Mouse (Mus musculus) inflammation-experienced regulatory T-cells, adult 16 weeks (primary cell): ENCODE measurements around the gene Pramef8. TPM values are rescaled to one million over a fixed set of nuclear protein-coding genes. Genes with fewer than 3 reads are reported as not detected.

ENCODE experiments used
- polyA plus RNA-seq: library from polyadenylated mRNA; unstranded; fragments of 100-300 nt; shearing (Covaris generic); gene quantifications from one replicate; pipeline ENCODE4 v1.2.1, GENCODE M21; 2017

Pramef8 gene
- polyA plus RNA-seq = 52.8 TPM

GRCm38 (mm10) chr4:143412219-143413092 is at the start of gene Pramef8:
Gene Pramef8, plus strand, starts transcription at chr4:143412426.

GRCm38 (mm10) chr4:143394181-143394580 is 18.0 kb upstream of the Pramef8 start, which contains the start of gene Pramel1:
Gene Pramel1, plus strand, starts transcription at chr4:143394428.

GRCm38 (mm10) chr4:143450224-143450623 is 38.0 kb downstream of the Pramef8 start, which contains the start of gene Oog4:
Gene Oog4, minus strand, starts transcription at chr4:143450324.

Other genes with a start within 250 kb of the Pramef8 start
- 37.1 TPM for gene Prdm2, start 199.4 kb upstream of the Pramef8 start, polyA plus RNA-seq
- gene Pdpn, start 112.9 kb upstream of the Pramef8 start, polyA plus RNA-seq = not detected
- not detected for gene Lrrc38, start 62.7 kb upstream of the Pramef8 start, polyA plus RNA-seq
- gene Pramel1, start 18.0 kb upstream of the Pramef8 start, polyA plus RNA-seq = not detected
- gene Oog4, start 37.9 kb downstream of the Pramef8 start, polyA plus RNA-seq = not detected
- not detected for gene Gm13043, start 98.9 kb downstream of the Pramef8 start, polyA plus RNA-seq
- not detected for gene Gm13040, start 123.5 kb downstream of the Pramef8 start, polyA plus RNA-seq
- gene BC080695, start 139.3 kb downstream of the Pramef8 start, polyA plus RNA-seq = not detected
- not detected for gene Gm13057, start 139.3 kb downstream of the Pramef8 start, polyA plus RNA-seq
- gene Gm13083, start 202.6 kb downstream of the Pramef8 start, polyA plus RNA-seq = not detected
- gene Gm13088, start 244.8 kb downstream of the Pramef8 start, polyA plus RNA-seq = not detected